Mouse (Mus musculus) bone marrow, adult 2 months (tissue): ENCODE results near the gene Mrpl23.
A peak's percentile ranks its signal among the peaks of the same experiment; 100 is the strongest.

ENCODE experiments used
- CTCF ChIP-seq: fragments of 200-500 bp; IDR thresholded peaks from 2 replicates; pipeline ENCODE4 v1.5.1; 2011; ENCODE audit warnings: low read length, control low read depth; ENCODE audit not compliant: control insufficient read depth, insufficient read depth
- POLR2A ChIP-seq: fragments of 200-500 bp; IDR thresholded peaks from 2 replicates; pipeline ENCODE4 v1.6.1; 2011; ENCODE audit warnings: low read depth, mild to moderate bottlenecking, control low read depth, low read length, borderline replicate concordance; ENCODE audit not compliant: control insufficient read depth

DNA sequence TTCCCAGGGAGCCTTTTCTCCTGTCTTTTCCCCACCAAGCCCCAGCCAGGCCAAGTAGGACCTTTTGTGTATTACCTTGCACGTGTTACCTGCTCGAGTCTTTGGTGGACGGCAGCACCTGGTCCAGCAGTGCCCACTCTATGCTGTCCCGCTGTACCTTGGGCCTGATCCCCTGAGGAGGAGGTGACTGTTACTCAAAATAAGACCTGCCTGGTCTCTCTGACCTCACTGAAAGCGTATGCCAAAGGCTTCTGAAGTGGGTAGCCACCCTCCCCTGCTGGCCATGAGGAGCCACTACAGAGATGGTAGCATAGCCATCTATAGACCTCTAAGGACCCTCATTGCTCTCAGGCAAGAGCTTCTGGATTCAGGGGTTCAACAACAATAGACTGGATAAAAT is 35.7 kb upstream of the Mrpl23 start:
- peak; percentile 61; the same call in 1 of the 2 replicates for TF ChIP-seq CTCF
- TF ChIP-seq POLR2A = no peak
